Mouse (Mus musculus): ENCODE data around the gene Pcnx. TPM values are rescaled to one million over a fixed set of nuclear protein-coding genes. Genes with fewer than 3 reads are reported as not detected.
A peak's percentile ranks its signal among the peaks of the same experiment; 100 is the strongest.

The Pcnx gene
- polyA plus RNA-seq (2014; fragmentation: Nextera tagmentation; extraction: Ambion mirVana) = 13.3 and 15.6 TPM in 2 replicates

GRCm38 (mm10) chr12:81859351-81860307 lies at the start of gene Pcnx:
TSS of gene Pcnx (plus strand) at chr12:81860023.
- DNase-seq (ENCODE audit: low spot score) (peak; percentile 90), ATAC-seq (replicated peaks; ENCODE audit: insufficient number of reproducible peaks, low FRiP score, low TSS enrichment, low read depth) (peak; percentile 77)
- H3K4me3 ChIP-seq (ENCODE audit: low read depth, low read length) = peak within 1 kb of the TSS; percentile 98
- peak within 1 kb of the TSS; percentile 66 for H3K4me2 ChIP-seq (ENCODE audit: low read depth, low read length)
- H3K27me3 ChIP-seq (ENCODE audit: control insufficient read depth, insufficient read depth, low read length) = no peaks in the 10 kb centered on the region
- 2% methylated on average over 39 of the region's 83 CpGs for WGBS
- H3K9ac ChIP-seq (replicated peaks; ENCODE audit: low read length) = peak within 1 kb of the TSS; percentile 96
- peaks cover 4% of the 10 kb centered on the region for H3K4me1 ChIP-seq (ENCODE audit: control insufficient read depth, insufficient read depth, low read length)
- H3K36me3 ChIP-seq (replicated peaks; ENCODE audit: control insufficient read depth, insufficient read depth, low read depth, low read length) = no peaks in the 10 kb centered on the region
- H3K9me3 ChIP-seq (replicated peaks; ENCODE audit: control insufficient read depth, low read length) = no peaks in the 10 kb centered on the region
- peak within 1 kb of the TSS; percentile 83 for H3K27ac ChIP-seq (replicated peaks; ENCODE audit: low read depth, low read length)

GRCm38 (mm10) chr12:81810417-81810816 lies 49.4 kb upstream of the Pcnx start:
- Histone ChIP-seq H3K36me3 (replicated peaks; ENCODE audit: control insufficient read depth, insufficient read depth, low read depth, low read length) (no peaks in the 10 kb centered on the region), H3K27ac (replicated peaks; ENCODE audit: low read depth, low read length) (no peak overlapping the region), H3K4me2 (ENCODE audit: low read depth, low read length) (no peak overlapping the region), H3K9me3 (replicated peaks; ENCODE audit: control insufficient read depth, low read length) (no peaks in the 10 kb centered on the region), H3K27me3 (ENCODE audit: control insufficient read depth, insufficient read depth, low read length) (no peaks in the 10 kb centered on the region), H3K4me3 (ENCODE audit: low read depth, low read length) (no peak overlapping the region), H3K9ac (replicated peaks; ENCODE audit: low read length) (no peak overlapping the region), H3K4me1 (ENCODE audit: control insufficient read depth, insufficient read depth, low read length) (no peaks in the 10 kb centered on the region)
- no peak for DNase-seq (ENCODE audit: low spot score)
- ATAC-seq (replicated peaks; ENCODE audit: insufficient number of reproducible peaks, low FRiP score, low TSS enrichment, low read depth) = no peak
- 39% methylated on average over 8 of the region's 8 CpGs for WGBS

GRCm38 (mm10) chr12:81814742-81815141 lies 45.1 kb upstream of the Pcnx start:
- DNase-seq (ENCODE audit: low spot score) (no peak), ATAC-seq (replicated peaks; ENCODE audit: insufficient number of reproducible peaks, low FRiP score, low TSS enrichment, low read depth) (no peak)
- no peak overlapping the region for H3K9ac ChIP-seq (replicated peaks; ENCODE audit: low read length)
- WGBS = 91% methylated on average over 5 of the region's 5 CpGs
- no peaks in the 10 kb centered on the region for H3K36me3 ChIP-seq (replicated peaks; ENCODE audit: control insufficient read depth, insufficient read depth, low read depth, low read length)
- no peaks in the 10 kb centered on the region for H3K9me3 ChIP-seq (replicated peaks; ENCODE audit: control insufficient read depth, low read length)
- no peak overlapping the region for H3K4me3 ChIP-seq (ENCODE audit: low read depth, low read length)
- H3K4me1 ChIP-seq (ENCODE audit: control insufficient read depth, insufficient read depth, low read length) = no peaks in the 10 kb centered on the region
- no peak overlapping the region for H3K4me2 ChIP-seq (ENCODE audit: low read depth, low read length)
- no peaks in the 10 kb centered on the region for H3K27me3 ChIP-seq (ENCODE audit: control insufficient read depth, insufficient read depth, low read length)
- no peak overlapping the region for H3K27ac ChIP-seq (replicated peaks; ENCODE audit: low read depth, low read length)

GRCm38 (mm10) chr12:81816330-81817125 lies 43.3 kb upstream of the Pcnx start:
- Histone ChIP-seq H3K4me1 (ENCODE audit: control insufficient read depth, insufficient read depth, low read length) (no peaks in the 10 kb centered on the region), H3K4me3 (ENCODE audit: low read depth, low read length) (no peak overlapping the region), H3K4me2 (ENCODE audit: low read depth, low read length) (no peak overlapping the region; the same call in 1 of the 2 replicates), H3K27ac (replicated peaks; ENCODE audit: low read depth, low read length) (no peak overlapping the region), H3K36me3 (replicated peaks; ENCODE audit: control insufficient read depth, insufficient read depth, low read depth, low read length) (no peaks in the 10 kb centered on the region), H3K9me3 (replicated peaks; ENCODE audit: control insufficient read depth, low read length) (no peaks in the 10 kb centered on the region), H3K27me3 (ENCODE audit: control insufficient read depth, insufficient read depth, low read length) (no peaks in the 10 kb centered on the region), H3K9ac (replicated peaks; ENCODE audit: low read length) (0 out of 2 replicates have a peak overlapping the region, but pooled peaks have one; percentile 8)
- ATAC-seq (replicated peaks; ENCODE audit: insufficient number of reproducible peaks, low FRiP score, low TSS enrichment, low read depth) = no peak
- 13% methylated on average over 10 of the region's 10 CpGs for WGBS
- peak; percentile 57 for DNase-seq (ENCODE audit: low spot score)

- Histone ChIP-seq H3K4me2 (ENCODE audit: low read depth, low read length) (peak overlapping the region; percentile 11; the same call in 1 of the 2 replicates), H3K27ac (replicated peaks; ENCODE audit: low read depth, low read length) (no peak overlapping the region), H3K27me3 (ENCODE audit: control insufficient read depth, insufficient read depth, low read length) (no peaks in the 10 kb centered on the region), H3K4me3 (ENCODE audit: low read depth, low read length) (no peak overlapping the region), H3K9me3 (replicated peaks; ENCODE audit: control insufficient read depth, low read length) (no peaks in the 10 kb centered on the region), H3K4me1 (ENCODE audit: control insufficient read depth, insufficient read depth, low read length) (no peaks in the 10 kb centered on the region), H3K36me3 (replicated peaks; ENCODE audit: control insufficient read depth, insufficient read depth, low read depth, low read length) (no peaks in the 10 kb centered on the region), H3K9ac (replicated peaks; ENCODE audit: low read length) (0 out of 2 replicates have a peak overlapping the region, but pooled peaks have one; percentile 8)
- DNase-seq (ENCODE audit: low spot score) (peak; percentile 54), ATAC-seq (replicated peaks; ENCODE audit: insufficient number of reproducible peaks, low FRiP score, low TSS enrichment, low read depth) (no peak)
- 46% methylated on average over 6 of the region's 6 CpGs for WGBS
These were observed 42.7 kb upstream of the Pcnx start for GRCm38 (mm10) chr12:81817126-81817505.

- Histone ChIP-seq H3K9me3 (replicated peaks; ENCODE audit: control insufficient read depth, low read length) (no peaks in the 10 kb centered on the region), H3K27me3 (ENCODE audit: control insufficient read depth, insufficient read depth, low read length) (no peaks in the 10 kb centered on the region), H3K36me3 (replicated peaks; ENCODE audit: control insufficient read depth, insufficient read depth, low read depth, low read length) (no peaks in the 10 kb centered on the region), H3K27ac (replicated peaks; ENCODE audit: low read depth, low read length) (no peak overlapping the region), H3K9ac (replicated peaks; ENCODE audit: low read length) (no peak overlapping the region), H3K4me1 (ENCODE audit: control insufficient read depth, insufficient read depth, low read length) (no peaks in the 10 kb centered on the region), H3K4me2 (ENCODE audit: low read depth, low read length) (no peak overlapping the region), H3K4me3 (ENCODE audit: low read depth, low read length) (no peak overlapping the region)
- ATAC-seq (replicated peaks; ENCODE audit: insufficient number of reproducible peaks, low FRiP score, low TSS enrichment, low read depth) (no peak), DNase-seq (ENCODE audit: low spot score) (no peak)
- 90% methylated on average over 4 of the region's 4 CpGs for WGBS
These were observed 39.1 kb upstream of the Pcnx start for GRCm38 (mm10) chr12:81820700-81821099.

- Histone ChIP-seq H3K9ac (replicated peaks; ENCODE audit: low read length) (no peak overlapping the region), H3K4me3 (ENCODE audit: low read depth, low read length) (no peak overlapping the region), H3K4me1 (ENCODE audit: control insufficient read depth, insufficient read depth, low read length) (no peaks in the 10 kb centered on the region), H3K36me3 (replicated peaks; ENCODE audit: control insufficient read depth, insufficient read depth, low read depth, low read length) (no peaks in the 10 kb centered on the region), H3K27me3 (ENCODE audit: control insufficient read depth, insufficient read depth, low read length) (no peaks in the 10 kb centered on the region), H3K9me3 (replicated peaks; ENCODE audit: control insufficient read depth, low read length) (no peaks in the 10 kb centered on the region), H3K27ac (replicated peaks; ENCODE audit: low read depth, low read length) (no peak overlapping the region), H3K4me2 (ENCODE audit: low read depth, low read length) (no peak overlapping the region)
- ATAC-seq (replicated peaks; ENCODE audit: insufficient number of reproducible peaks, low FRiP score, low TSS enrichment, low read depth) = no peak
- DNase-seq (ENCODE audit: low spot score) = no peak
- 54% methylated on average over 4 of the region's 4 CpGs for whole genome bisulfite sequencing
These were observed 37.6 kb upstream of the Pcnx start for GRCm38 (mm10) chr12:81822176-81822575.

All from embryonic facial prominence, embryonic 11.5 days (tissue).